Mouse (Mus musculus) NIH3T3 (cell line): ENCODE results near the gene Smarca4.
A peak's percentile ranks its signal among the peaks of the same experiment; 100 is the strongest.

Experiments
- DNase-seq: peaks from one replicate; pipeline ENCODE4 v3.0.0-alpha.2; 2012; ENCODE audit warnings: low read depth

The Smarca4 gene

DNA sequence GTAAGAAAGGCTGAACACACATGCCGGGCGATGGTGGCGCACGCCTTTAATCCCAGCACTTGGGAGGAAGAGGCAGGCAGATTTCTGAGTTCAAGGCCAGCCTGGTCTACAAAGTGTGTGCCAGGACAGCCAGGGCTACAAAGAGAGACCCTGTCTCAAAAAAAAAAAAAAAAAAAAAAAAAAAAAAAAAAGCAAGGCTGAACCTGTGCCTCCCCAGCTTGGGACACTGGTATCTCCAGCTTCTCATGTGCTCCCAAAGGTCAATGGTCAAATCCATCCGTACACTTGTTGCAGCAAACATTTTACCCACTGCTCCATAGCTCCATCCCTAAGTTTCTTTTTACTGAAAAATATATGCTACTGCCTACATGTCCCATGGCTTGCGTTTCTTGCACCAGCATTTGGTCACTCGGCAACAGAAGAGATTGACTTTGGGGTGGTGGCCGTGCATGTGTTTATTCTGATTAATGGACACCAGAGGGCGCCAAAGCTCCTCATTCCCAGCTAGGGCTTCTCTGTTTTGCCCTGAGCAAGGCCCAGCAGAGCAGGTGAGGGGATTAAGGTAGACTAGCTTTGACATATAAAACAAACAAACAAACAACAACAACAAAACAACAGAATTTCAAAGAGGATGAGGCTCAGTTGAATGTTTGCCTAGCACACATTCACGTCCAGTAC is 14.1 kb upstream of the Smarca4 start:
- peak; percentile 88 for DNase-seq

DNA sequence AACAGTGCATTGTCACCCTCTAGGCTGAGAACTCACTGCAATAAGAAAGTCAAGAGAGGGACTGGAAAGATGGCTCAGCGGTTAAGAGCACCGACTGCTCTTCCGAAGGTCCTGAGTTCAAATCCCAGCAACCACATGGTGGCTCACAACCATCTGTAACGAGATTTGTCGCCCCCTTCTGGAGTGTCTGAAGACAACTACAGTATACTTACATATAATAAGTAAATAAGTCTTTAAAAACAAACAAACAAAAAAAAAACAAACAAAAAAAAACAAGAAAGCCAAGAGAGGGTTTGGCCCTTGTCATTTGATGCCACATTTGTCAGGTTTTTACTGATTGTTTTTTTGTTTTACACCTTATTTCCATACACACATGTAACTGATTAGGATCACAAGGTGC is 11.8 kb upstream of the Smarca4 start:
- no peak for DNase-seq

DNA sequence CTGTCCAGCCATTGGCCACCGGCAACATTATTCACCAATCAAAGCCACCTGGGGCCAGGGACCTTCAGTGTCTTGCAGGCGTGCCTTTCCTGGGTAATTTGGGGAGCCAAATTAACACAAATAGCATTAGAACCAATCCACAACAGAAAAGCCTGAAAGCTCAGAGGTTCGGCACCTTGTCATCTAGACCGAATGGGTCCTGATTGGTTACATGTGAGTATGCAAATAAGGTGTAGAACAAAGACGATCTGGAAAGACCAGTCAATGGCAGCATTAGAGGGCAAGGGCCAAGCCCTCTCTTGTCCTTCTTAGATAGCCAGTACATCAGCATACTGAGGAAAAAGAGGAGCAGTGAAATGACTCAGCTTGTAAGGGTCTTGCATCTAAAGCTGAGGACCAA is 10.1 kb upstream of the Smarca4 start:
- no peak for DNase-seq

DNA sequence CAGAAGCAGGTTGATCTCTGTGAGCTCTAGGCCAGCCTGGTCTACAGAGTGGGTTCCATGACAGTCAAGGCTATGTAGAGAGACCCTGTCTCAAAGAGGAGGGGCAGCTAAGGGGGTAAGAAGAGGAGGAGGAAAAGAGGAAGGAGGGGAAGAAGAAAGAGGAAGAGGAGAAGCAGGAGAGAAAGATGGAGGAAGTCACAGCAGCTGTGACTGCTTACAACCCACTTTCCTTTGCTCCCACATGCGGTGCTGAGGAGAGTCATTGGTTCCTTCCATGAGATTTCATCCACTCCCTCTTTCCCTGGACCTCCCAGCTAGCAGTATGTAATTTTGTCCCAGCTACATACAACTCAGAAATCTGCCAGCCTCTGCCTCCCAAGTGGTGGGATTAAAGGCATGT is 9.3 kb upstream of the Smarca4 start:
- DNase-seq = no peak

DNA sequence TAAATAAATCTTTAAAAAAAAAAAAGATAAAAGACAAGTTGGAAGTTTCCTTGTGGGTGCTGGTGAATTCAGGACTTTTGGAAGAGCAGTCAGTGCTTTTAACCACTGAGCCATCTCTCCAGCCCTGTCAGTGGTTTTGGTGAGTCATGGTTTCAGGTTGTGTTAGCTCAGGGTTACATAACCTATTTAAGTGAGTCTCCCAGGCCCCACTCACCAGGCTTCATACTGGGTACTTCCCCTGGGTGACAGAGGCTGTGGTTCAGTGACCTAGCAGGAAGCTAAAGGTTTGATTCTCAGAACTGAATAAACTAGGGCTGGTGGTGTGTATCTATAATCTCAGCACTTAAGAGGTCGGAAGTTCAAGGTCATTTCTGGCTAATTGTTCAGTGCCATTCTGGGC is 6.1 kb upstream of the Smarca4 start:
- DNase-seq = peak; percentile 39

DNA sequence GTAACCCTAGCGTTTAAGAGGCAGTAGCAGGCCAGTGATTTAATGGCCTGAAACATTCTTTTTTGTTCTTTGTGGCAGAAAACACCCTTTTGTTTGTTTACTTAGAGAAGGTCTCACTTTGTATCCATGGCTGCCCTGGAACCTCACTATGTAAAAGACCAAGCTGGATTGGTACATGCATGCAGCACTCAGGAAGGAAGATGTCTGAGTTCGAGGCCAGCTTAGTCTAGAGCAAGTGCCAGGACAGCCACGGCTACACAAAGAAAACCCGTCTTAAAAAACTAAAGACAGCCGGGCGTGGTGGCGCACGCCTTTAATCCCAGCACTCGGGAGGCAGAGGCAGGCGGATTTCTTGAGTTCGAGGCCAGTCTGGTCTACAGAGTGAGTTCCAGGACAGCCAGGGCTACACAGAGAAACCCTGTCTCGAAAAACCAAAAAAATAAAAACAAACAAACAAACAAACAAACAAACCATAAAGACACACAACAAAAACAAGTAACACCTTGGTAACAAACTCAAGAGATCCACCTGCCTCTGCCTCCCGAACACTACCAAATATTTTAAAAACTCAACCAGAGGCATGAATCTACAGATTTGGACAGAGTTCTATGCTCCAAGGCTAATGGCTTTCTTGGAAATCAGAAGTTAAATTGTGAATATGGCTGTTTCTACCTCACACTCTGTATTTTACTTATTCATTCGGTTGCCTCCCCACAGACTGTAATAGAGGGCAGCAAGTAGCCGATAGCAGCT is 929 bp upstream of the Smarca4 start:
- DNase-seq = no peak

DNA sequence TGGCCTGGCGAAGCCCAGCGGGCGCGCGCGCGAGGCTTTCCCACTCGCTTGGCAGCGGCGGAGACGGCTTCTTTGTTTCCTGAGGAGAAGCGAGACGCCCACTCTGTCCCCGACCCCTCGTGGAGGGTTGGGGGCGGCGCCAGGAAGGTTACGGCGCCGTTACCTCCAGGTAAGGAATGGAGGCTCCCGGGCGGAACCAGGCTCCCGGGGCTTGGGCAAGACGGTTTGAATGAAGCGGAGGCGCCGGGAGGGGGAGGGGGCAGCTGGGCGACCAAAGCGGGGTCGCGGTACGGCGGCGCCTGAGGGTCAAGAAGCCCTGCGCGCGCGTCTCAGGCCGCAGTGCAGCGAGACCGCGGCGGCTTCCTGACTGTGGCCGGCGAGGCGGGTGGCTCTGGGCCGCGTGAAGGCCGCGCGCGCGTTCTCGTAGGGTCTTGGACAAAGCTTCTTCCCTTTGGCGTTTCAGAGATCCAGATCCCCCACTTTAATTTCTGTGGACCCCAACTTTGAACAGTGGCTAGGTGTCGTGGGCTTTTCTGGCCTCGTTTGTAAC is 338 bp downstream of the Smarca4 start:
- DNase-seq = peak; percentile 80

DNA sequence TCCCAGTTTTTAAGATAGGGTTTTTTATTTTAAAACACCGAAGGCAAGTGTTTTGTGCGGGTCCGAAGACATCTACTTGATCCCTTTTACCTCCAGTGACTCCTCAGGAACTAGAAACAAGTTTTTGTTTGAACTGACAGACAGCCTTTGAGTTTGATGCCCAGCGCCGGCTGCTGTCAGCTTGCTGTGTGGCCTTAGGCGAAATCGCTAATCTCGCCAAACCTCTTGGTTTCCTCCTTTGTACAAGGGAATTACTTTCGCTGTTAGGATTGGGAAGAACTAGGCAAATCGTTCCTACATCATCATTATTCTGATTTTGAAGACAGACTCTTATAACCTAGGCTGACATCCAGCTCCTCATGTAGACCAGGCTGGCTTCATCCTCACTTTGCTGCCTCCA is 1.1 kb downstream of the Smarca4 start:
- peak; percentile 56 for DNase-seq

DNA sequence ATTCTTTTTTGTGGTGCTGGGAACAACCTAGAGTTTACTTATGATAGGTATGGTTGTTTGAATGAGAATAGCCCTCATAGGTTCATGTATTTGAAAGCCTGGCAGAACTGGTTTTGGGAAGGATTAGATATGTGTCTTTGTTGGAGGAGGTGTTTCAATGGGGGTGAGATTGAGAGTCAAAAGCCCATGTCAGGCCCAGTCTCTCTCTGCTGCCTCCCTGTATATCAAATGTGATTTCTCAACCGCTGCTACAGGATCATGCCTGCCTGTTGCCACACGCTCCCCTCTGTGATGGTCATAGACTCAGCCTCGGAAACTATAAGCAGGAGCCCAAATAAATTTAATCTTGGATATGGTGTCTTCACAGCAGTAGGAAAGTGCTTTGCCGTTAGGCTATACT is 4.3 kb downstream of the Smarca4 start:
- no peak for DNase-seq

DNA sequence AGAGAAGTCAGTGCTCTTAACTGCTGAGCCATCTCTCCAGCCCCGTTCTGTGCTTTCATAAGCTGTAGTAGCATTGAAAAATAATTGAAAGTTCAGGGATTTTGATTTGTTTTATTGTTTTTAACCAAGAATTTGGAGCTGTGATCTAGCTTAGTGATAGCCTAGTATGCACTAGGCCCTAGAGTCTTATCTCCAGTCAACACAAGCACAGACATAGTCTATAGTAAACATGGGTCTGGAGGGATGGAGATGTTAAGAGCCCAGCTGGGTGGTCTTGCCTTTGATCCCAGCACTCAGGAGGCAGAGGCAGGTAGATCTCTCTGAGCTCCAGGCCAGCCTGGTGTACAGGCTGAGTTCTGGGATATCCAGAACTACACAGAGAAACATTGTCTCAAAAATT is 6.7 kb downstream of the Smarca4 start:
- no peak for DNase-seq

DNA sequence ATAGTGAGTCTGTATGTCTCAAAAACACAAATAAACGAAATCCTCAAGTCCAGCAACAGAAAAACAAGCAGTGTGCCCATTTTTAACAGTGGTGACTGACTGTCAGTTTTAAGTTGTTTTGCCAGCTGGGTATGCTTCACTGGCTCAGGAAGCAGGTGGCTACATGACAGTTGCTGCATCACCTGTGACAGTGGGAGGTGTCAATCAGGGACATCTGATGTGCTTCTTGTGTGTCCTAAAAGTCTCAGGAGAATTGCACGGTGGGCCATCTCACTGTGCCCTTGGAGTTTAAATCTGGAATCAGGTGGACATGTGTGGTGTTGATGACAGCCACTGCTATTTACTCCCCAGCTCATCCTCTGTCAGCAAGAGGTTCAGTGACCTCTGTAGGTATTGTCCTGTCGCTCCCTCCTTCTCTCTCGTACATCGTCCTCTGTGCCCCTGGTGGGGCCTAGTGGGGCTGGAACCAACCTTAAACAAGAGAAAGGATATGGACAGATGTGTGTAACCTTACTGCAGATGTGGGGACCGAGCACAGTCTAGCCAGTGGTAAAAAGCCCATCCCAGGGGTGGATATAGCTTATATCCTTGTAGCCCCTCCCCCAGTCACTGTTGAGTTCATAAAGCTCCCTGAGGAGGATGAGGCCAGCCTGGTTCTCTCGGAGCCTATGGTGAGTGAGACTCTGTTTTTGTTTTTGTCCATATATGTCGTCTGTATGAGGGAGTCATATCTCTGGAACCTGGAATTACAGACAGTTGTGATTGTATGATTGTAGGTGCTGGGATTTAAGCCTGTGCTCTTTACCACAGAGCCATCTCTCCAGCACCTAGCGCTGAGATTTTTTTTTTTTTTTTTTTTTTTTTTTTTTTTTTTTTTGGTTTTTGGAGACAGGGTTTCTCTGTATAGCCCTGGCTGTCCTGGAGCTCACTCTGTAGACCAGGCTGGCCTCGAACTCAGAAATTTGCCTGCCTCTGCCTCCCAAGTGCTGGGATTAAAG is 9.7 kb downstream of the Smarca4 start:
- no peak for DNase-seq

DNA sequence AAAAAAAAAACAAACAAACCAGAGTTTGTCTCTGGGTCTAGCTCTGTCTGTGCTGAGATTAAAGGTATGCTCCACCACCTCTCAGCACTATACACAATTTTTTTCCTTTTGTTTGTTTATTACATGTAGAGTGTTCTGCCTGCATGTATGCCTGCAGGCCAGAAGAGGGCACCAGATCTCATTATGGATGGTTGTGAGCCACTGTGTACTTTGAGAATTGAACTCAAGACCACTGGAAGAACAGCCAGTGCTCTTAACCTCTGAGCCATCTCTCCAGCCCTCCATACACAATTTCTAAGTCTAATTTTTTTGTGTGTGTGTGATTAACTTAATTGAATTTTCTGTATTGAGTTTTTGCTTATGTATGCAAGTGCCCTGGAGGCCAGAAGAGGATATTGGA is 10.6 kb downstream of the Smarca4 start:
- no peak for DNase-seq

DNA sequence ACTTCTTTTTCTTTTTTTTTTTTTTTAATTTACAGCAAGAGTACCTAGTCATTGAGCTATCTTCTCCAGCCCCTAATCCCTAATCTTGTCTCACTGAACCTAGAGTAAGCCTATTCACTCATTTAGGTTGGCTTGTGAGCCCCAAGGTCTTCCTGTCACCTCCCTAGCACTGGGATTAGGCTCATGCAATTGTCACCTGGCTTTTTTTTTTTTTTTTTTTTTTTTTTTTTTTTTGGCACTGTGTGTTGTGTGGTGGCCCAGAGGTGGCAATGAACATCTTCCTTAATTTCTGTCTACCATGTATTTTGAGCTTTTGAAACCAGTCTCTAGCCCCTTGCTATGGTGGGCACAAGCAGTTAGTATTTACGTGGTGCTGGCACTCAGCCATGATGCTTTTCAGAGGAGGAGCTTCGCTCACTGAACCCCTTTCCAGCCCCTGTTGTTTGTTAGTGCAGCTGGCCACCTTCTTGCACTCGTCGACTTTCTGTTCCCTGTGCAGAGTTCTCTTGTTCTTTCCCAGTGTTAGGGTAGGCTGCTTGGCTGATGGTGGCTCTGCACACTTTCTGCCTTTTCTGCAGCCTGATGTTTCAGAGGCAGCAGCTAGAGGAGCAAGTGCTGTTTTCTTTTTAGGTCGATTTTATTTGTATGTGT is 11.3 kb downstream of the Smarca4 start:
- no peak for DNase-seq

DNA sequence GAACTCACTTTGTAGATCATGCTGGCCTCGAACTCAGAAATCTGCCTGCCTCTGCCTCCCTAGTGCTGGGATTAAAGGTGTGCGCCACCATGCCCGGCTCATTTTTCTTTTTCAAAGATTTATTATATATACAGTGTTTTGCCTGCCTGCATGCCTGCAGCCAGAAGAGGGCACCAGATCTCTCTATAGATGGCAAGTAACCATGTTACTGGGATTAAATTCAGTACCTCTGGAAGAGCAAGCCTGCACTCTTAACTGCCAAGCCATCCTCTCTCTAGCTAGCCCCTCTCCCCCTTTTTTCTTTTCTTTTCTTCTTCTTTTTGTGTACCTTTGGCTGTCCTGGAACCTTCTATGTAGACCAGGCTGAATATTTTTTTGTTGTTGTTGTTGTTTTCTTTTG is 14.7 kb downstream of the Smarca4 start:
- peak; percentile 70 for DNase-seq

DNA sequence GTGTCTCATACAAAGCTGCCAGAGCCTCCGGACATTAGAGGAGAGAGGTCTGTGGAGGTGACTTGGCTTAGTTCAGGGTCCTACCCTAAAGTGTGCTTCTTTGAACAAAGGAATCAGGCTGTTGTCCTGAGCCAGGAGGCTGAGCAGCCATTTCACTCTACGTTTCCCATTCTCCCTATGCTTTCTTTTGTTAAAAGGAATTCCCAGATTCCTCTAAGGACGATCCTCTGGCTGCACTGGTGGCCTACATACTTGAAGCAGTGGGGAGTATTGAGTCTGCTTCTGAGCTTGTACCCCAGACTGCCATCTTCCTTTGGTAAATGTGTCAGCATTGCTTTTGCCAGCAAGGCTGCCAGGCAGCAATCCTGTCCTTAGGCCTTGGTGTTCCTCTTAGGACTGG is 17.1 kb downstream of the Smarca4 start:
- DNase-seq = no peak

DNA sequence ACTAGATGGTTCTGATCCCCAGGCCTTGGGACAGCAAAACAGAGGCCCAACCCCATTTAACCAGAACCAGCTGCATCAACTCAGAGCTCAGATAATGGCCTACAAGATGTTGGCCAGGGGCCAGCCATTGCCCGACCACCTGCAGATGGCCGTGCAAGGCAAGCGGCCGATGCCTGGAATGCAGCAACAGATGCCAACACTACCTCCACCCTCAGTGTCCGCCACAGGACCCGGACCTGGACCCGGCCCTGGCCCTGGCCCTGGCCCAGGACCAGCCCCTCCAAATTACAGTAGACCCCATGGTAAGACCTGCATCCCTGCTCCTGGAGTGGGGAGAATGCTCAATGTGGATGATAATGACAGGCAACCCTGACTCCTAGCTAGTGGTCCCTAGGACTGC is 19.7 kb downstream of the Smarca4 start:
- DNase-seq = peak; percentile 57

DNA sequence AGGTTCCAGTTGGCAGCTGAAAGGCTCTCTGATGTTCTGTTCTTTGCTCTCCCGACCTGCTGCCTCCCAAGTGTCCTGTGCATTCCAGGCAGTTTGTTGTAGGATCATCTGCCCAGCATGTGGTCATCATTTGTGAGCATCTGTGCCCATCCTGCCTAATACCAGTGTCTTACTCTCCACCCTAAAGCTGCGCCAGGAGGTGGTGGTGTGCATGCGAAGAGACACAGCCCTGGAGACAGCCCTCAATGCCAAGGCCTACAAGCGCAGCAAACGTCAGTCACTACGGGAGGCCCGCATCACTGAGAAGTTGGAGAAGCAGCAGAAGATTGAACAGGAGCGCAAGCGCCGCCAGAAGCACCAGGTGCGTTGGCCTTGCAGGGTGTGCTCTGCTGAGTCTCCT is 23.1 kb downstream of the Smarca4 start:
- no peak for DNase-seq

DNA sequence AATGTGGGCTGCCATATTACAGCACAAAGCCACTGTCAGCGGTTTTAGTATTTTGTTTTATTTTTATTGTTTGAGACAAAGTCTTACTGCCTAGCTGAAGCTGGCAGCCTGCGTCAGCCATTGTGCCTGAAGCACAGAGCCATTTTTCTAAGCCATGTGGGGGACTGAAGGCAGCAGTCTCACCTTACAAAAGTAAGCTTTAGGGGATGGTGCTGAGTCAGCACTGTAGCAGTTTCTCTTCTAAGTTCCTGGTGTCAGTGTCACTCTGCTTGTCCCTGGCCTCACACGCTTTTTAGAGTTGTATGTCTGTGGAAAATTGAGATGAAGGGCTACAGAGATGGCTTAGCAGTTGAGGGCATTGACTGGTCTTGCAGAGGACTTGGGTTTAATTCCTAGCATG is 30.4 kb downstream of the Smarca4 start:
- no peak for DNase-seq

DNA sequence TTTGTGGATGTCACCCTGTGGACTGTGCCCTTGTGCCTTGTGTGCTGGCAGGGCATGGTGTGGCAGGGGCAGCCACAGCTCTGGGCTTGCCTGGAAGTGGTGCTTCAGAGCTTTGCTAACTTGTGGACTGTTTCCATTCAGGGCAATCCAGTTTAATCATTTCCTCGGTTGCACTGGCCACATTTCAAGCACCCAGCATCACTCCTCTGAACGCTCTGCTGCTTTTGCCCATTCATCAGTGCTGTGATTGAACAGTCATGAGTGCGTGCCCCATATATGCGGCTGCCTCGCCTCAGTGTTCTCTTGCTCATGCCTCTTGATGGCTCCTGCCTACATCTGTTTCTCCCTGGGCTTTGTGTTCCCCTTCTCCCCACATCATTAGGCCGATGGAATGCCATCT is 31.8 kb downstream of the Smarca4 start:
- DNase-seq = no peak

DNA sequence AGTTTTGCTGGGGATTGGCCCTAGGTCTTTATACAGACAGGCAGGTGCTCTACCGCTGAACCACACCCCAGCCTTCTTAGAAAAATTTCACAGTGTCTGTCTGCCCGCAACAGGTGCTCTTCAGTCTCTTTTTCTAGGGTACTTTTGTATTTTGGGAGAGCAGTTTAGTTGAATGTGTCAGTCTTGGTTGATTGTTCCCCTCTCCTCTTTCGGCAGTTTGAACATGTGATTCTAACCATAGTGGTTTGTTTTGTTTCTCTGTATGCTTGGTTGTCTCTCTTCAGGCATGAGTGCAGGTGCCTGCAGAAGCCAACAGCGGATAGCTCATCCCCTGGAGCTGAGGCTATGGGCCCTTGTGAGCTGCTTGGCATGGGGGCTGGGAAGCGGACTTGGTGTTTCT is 36.3 kb downstream of the Smarca4 start:
- no peak for DNase-seq

DNA sequence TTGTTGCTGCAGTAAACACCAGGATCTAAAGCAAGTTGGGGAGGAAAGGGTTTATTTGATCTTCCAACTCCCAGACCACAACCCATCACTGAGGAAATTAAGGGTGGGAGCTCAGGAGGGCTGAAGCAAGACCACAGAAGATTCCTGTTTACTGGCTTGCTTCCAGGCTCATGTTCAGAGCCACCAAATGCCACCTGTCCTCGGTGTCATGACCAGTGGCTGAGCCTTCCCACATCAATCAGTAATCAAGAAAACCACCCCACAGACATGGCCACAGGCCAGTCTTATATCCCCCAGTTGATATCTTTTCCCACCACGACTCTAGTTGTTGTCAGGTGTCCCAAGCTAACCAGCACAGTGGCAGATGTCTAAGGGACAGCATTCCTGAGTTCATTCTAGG is 37.3 kb downstream of the Smarca4 start:
- no peak for DNase-seq

DNA sequence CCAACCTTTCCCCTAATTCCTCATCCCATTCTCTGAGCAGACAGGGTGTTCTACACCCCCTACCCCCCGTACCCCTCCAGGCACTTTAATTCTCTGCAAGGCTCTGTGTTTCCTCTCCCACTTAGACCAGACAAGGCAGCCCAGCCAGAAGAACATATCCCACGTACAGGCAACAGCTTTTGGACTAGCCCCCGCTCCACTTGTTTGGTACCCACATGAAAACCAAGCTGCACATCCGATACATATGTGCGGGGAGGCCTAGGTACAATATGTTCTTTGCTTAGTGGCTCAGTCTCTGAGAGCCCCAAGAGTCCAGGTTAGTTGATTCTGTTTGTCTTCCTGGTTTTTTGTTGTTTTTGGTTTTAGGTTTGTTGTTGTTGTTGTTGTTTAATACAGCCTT is 46.1 kb downstream of the Smarca4 start:
- no peak for DNase-seq
